Mouse (Mus musculus): ENCODE measurements around the gene H2-DMb1.
A peak's percentile ranks its signal among the peaks of the same experiment; 100 is the strongest.

Gene H2-DMb1

GRCm38 (mm10) chr17:34152923-34153322 lies at the start of gene H2-DMb1:
Gene H2-DMb1 (plus strand): TSS chr17:34153072.
- peak; percentile 77 for DNase-seq (ENCODE audit: low spot score)

GRCm38 (mm10) chr17:34104804-34105203 lies 48.1 kb upstream of the H2-DMb1 start:
- no peak for DNase-seq (ENCODE audit: low spot score)

GRCm38 (mm10) chr17:34106555-34106954 lies 46.3 kb upstream of the H2-DMb1 start:
- no peak for DNase-seq (ENCODE audit: low spot score)

- DNase-seq (ENCODE audit: low spot score), result no peak
Measured at GRCm38 (mm10) chr17:34107109-34107867, 45.6 kb upstream of the H2-DMb1 start.

- no peak for DNase-seq (ENCODE audit: low spot score)
Measured at GRCm38 (mm10) chr17:34108460-34108859, 44.4 kb upstream of the H2-DMb1 start.

GRCm38 (mm10) chr17:34109038-34109805 lies 43.6 kb upstream of the H2-DMb1 start:
- no peak for DNase-seq (ENCODE audit: low spot score)

- peak; percentile 44 for DNase-seq (ENCODE audit: low spot score)
Measured at GRCm38 (mm10) chr17:34109806-34110195, 43.1 kb upstream of the H2-DMb1 start.

GRCm38 (mm10) chr17:34110309-34110708 lies 42.6 kb upstream of the H2-DMb1 start:
- no peak for DNase-seq (ENCODE audit: low spot score)

- DNase-seq (ENCODE audit: low spot score), result no peak
Measured at GRCm38 (mm10) chr17:34114114-34114513, 38.8 kb upstream of the H2-DMb1 start.

GRCm38 (mm10) chr17:34116736-34117370 lies 36.0 kb upstream of the H2-DMb1 start:
- DNase-seq (ENCODE audit: low spot score), result peak; percentile 47

GRCm38 (mm10) chr17:34117421-34118112 lies 35.3 kb upstream of the H2-DMb1 start:
- peak; percentile 66 for DNase-seq (ENCODE audit: low spot score)

GRCm38 (mm10) chr17:34118113-34118872 lies 34.6 kb upstream of the H2-DMb1 start:
- peak; percentile 64 for DNase-seq (ENCODE audit: low spot score)

- DNase-seq (ENCODE audit: low spot score), result no peak
Measured at GRCm38 (mm10) chr17:34118873-34119248, 34.0 kb upstream of the H2-DMb1 start.

- peak; percentile 99 for DNase-seq (ENCODE audit: low spot score)
Measured at GRCm38 (mm10) chr17:34119249-34120179, 33.4 kb upstream of the H2-DMb1 start, which contains the start of gene H2-DMa. Gene H2-DMa (plus strand): TSS chr17:34119541.

- peak; percentile 84 for DNase-seq (ENCODE audit: low spot score)
Measured at GRCm38 (mm10) chr17:34120180-34120723, 32.6 kb upstream of the H2-DMb1 start.

- no peak for DNase-seq (ENCODE audit: low spot score)
Measured at GRCm38 (mm10) chr17:34120814-34121171, 32.1 kb upstream of the H2-DMb1 start.

GRCm38 (mm10) chr17:34121172-34121878 lies 31.5 kb upstream of the H2-DMb1 start:
- DNase-seq (ENCODE audit: low spot score), result peak; percentile 92

GRCm38 (mm10) chr17:34121879-34122187 lies 31.0 kb upstream of the H2-DMb1 start:
- DNase-seq (ENCODE audit: low spot score), result peak; percentile 81

GRCm38 (mm10) chr17:34122188-34122984 lies 30.5 kb upstream of the H2-DMb1 start, which contains the start of gene Brd2:
Gene Brd2 (minus strand): TSS chr17:34122634.
- peak; percentile 98 for DNase-seq (ENCODE audit: low spot score)
